Comparison of ENCODE assay signal across 20 mouse cellular contexts in genomic region chr10:120556116-120556515, GRCm38 (mm10).
DNase-seq lines count a peak whose midpoint lies in the region; ATAC-seq lines count a peak whose summit lies in the region.
"Had no signal": no experiment of that assay in that cellular context is flagged by ENCODE, and none has a peak within 500 bp of the region (broad histone marks: within the 10 kb centered on the region; RNA-seq: fewer than 3 reads in every experiment).

No protein-coding gene starts in this region.

- no peak overlapping the region for H3K4me2 ChIP-seq in midbrain, embryonic 16.5 days (ENCODE audit: low read length)
- H3K4me2 ChIP-seq: forebrain, embryonic 13.5 days; heart, embryonic 11.5 days; hindbrain, embryonic 12.5 days; hindbrain, embryonic 15.5 days had no signal

- peak; percentile 62 for DNase-seq in CD4-positive, CD25-positive, alpha-beta regulatory T cell, adult 2 months (ENCODE audit: low read depth, low spot score)
- peak; percentile 6 for DNase-seq in T-cell, adult 2 months (ENCODE audit: low spot score)
- DNase-seq in urinary bladder, postnatal 14 days (ENCODE audit: low spot score) = no peak
- DNase-seq in heart, adult 9 months (ENCODE audit: low spot score in 2 of 2) = no peak
- DNase-seq: adrenal gland, postnatal 10 days; adrenal gland, postnatal 36 days; cerebellum, adult 18-20 months; cerebellum, adult 9-10 months; cerebellum, postnatal 14 days; gastrocnemius, postnatal 10 days; heart, adult 18-20 months had no signal

- no peak overlapping the region for H3K9ac ChIP-seq in midbrain, embryonic 16.5 days (ENCODE audit: low read depth, low read length)
- H3K9ac ChIP-seq: forebrain, embryonic 13.5 days; hindbrain, embryonic 12.5 days; hindbrain, embryonic 15.5 days had no signal

- WGBS in midbrain, embryonic 16.5 days = 96% methylated on average over 9 of the region's 9 CpGs

- peak; percentile 82 for ATAC-seq in inflammation-experienced regulatory T-cells, adult 6 months
- no peak for ATAC-seq in midbrain, embryonic 16.5 days
- ATAC-seq: forebrain, embryonic 13.5 days; forebrain, embryonic 16.5 days; intestine, embryonic 16.5 days had no signal

- peaks cover 10% of the 10 kb centered on the region for H3K4me1 ChIP-seq in midbrain, embryonic 16.5 days (ENCODE audit: control insufficient read depth, insufficient read depth, low read length)

- peaks cover 16% of the 10 kb centered on the region for H3K27me3 ChIP-seq in midbrain, embryonic 16.5 days (ENCODE audit: control insufficient read depth, insufficient read depth, low read depth, low read length)

- H3K9me3 ChIP-seq in midbrain, embryonic 16.5 days (replicated peaks; ENCODE audit: control insufficient read depth, low read length, poor library complexity, severe bottlenecking) = no peaks in the 10 kb centered on the region
- H3K9me3 ChIP-seq: forebrain, embryonic 13.5 days; hindbrain, embryonic 15.5 days had no signal

- H3K36me3 ChIP-seq in midbrain, embryonic 16.5 days (ENCODE audit: control insufficient read depth, insufficient read depth, low read length) = no peaks in the 10 kb centered on the region
- H3K36me3 ChIP-seq: forebrain, embryonic 10.5 days; hindbrain, embryonic 12.5 days; hindbrain, embryonic 15.5 days had no signal

- no peak overlapping the region for H3K4me3 ChIP-seq in midbrain, embryonic 16.5 days (ENCODE audit: low read depth, low read length)
- H3K4me3 ChIP-seq: forebrain, embryonic 10.5 days; forebrain, embryonic 13.5 days; hindbrain, embryonic 12.5 days; hindbrain, embryonic 15.5 days had no signal

- no peak overlapping the region for H3K27ac ChIP-seq in midbrain, embryonic 16.5 days (ENCODE audit: low read length)
- H3K27ac ChIP-seq: forebrain, embryonic 10.5 days; forebrain, embryonic 13.5 days; hindbrain, embryonic 12.5 days; hindbrain, embryonic 15.5 days had no signal

Comparison
In these comparisons a context has a peak if more than half of its experiments do, and no peak if none do; other contexts are left out.
1. DNase-seq: peak in CD4-positive, CD25-positive, alpha-beta regulatory T cell, adult 2 months (single experiment) and T-cell, adult 2 months (single experiment); none in urinary bladder, postnatal 14 days (single experiment) and heart, adult 9 months (0 of 2).